Mouse (Mus musculus) B cell, adult 2 months (primary cell): Measurements from ENCODE around the gene Chic1.
A peak's percentile ranks its signal among the peaks of the same experiment; 100 is the strongest.

Source experiments
- DNase-seq, 2 experiments: peaks; one replicate each; pipeline ENCODE4 v3.0.0; 2022

Gene Chic1

DNA sequence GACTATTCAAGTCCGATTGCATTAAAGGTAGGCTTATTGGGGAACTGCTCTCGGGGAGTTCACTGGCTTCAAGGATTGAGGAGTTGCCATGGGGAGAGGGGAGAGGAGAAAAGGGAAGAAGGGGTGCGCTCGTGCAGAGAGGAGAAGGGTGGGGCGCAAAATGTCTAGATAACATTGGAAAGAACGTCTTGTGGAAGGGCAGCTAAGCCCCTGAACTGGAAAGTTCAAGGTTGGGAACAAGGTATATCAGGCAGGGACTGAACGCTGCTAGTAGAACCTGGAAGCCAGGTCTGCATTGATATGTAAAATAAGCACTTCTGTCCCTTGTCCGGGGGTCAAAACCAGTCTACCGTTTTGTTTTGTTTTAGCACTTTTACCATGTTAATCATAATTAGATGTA is 81.7 kb downstream of the Chic1 start:
- no peak for DNase-seq

GRCm38 (mm10) chrX:103440803-103441202 is 84.5 kb downstream of the Chic1 start:
- peak; percentile 37 to 59 for DNase-seq

DNA sequence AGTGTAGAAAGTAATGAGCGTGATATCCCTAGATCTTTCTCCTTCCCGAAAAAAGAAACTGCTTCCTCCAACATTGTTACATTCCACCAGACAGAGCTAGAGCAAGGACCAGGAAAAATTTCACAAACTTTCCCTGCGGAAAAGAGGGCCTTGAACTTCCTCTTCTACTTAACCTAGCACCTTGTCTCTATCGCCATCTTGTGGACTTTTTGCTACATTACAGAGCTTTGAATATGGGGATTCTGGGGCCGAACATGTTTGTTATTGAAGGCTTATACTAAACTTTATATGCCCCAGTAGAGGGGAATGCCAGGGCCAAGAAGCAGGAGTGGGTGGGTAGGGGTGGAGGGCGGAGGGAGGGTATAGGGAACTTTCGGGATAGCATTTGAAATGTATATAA is 87.5 kb downstream of the Chic1 start:
- peak; percentile 31 to 55 for DNase-seq
